Mouse (Mus musculus): ENCODE data around the gene Il17c.

DNA sequence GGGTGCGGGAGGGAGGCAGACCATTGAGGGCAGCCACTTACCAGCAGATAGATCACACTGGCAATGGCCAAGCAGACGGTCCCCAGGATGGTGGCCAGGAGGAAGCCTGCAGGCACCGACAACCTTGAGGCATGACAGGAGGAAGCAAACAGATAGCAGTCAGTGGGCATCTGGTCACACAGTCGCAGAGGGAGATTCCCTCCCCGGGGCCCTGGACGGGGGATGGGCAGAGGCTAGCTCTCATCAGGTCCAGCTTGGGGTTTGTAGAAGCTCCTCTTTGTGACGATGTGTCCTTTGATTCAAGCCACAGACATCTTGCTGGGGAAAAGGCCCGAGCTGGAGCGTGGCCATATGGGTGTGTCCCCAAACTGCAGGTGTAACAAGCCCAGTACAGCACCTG, 4.3 kb downstream of the Il17c start:
- TF ChIP-seq CTCF (IDR thresholded peaks at IDR 0.05; ENCODE audit: borderline replicate concordance, insufficient read depth, low read length) (no peak), POLR2A (IDR thresholded peaks at IDR 0.05; ENCODE audit: low read depth, low read length) (no peak)

All from embryonic fibroblast, embryonic 13.5 days (primary cell).